Mouse (Mus musculus): ENCODE measurements around the gene Pprc1.

The Pprc1 gene

GRCm38 (mm10) chr19:46044271-46044992, at the start of gene Pprc1:
Gene Pprc1 (plus strand): TSS chr19:46044886.
- DNase-seq = peak; percentile 71

GRCm38 (mm10) chr19:45997365-45997764, 47.3 kb upstream of the Pprc1 start:
- no peak for DNase-seq

- DNase-seq = peak; percentile 96
Measured at GRCm38 (mm10) chr19:45997785-45998693, 46.6 kb upstream of the Pprc1 start, which contains the start of gene Armh3. Gene Armh3 (minus strand): TSS chr19:45998488.

GRCm38 (mm10) chr19:45998694-45999217, 45.9 kb upstream of the Pprc1 start:
- no peak for DNase-seq

GRCm38 (mm10) chr19:45999378-45999777, 45.3 kb upstream of the Pprc1 start:
- DNase-seq = no peak

GRCm38 (mm10) chr19:46002279-46002678, 42.4 kb upstream of the Pprc1 start:
- no peak for DNase-seq

DNA sequence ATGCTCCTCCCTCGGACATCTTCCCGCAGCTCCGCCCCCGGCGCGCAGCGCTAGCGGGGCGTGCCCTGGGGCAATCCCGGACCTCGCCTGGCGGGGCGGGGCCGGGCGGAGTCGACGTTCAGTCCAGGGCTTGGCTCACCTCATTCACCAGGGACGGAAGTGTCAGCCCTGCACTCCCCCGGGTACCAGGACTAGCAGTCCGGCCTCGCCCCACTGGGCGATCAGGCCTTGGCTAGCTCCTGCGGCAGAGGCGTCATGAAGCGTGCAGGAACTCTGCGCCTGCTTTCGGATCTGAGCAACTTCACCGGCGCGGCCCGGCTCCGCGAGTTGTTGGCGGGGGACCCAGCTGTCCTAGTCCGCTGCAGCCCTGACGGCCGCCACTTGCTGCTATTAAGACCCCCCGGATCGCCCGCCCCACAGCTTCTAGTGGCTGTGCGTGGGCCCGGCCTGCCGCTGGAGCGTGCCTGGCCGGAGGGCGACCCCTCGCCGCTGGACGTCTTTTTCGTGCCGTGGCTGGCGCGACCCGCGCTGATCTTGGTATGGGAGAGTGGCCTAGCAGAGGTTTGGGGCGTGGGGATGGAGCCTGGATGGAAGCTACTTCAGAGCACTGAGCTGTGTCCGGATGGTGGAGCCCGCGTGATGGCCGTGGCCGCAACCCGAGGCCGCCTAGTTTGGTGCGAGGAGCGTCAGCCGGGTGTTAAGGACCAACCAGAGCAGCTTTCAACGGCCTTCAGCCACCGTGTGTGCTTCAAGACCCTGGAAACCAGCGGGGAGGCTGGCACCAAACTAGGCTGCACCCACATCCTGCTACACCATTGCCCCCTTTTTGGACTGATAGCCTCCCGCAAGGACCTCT, 41.1 kb upstream of the Pprc1 start, which contains the start of gene Hps6:
Gene Hps6, plus strand, starts transcription at position 138 of the 856 bp plus-strand sequence.
- peak; percentile 93 for DNase-seq

- DNase-seq = no peak
Measured at GRCm38 (mm10) chr19:46004814-46005466, 39.7 kb upstream of the Pprc1 start.

- no peak for DNase-seq
Measured at GRCm38 (mm10) chr19:46005680-46006079, 39.0 kb upstream of the Pprc1 start.

GRCm38 (mm10) chr19:46014572-46015178, 30.0 kb upstream of the Pprc1 start:
- peak; percentile 97 for DNase-seq

DNA sequence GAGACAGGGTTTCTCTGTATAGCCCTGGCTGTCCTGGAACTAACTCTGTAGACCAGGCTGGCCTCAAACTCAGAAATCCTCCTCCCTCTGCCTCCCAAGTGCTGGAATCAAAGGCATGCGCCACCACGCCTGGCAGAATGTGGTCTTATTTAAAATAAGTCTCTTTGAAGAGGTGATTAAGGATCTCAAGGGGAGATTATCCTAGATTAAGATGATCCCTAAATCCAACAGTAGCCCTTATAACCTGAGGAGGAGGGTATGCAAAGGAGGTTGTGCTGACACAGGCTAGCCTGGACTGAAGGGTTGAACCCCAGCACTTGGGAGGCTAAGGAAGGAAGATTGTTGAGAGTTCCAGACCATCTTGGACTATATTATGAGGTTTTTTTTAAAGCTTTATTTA, 28.7 kb upstream of the Pprc1 start:
- no peak for DNase-seq

DNA sequence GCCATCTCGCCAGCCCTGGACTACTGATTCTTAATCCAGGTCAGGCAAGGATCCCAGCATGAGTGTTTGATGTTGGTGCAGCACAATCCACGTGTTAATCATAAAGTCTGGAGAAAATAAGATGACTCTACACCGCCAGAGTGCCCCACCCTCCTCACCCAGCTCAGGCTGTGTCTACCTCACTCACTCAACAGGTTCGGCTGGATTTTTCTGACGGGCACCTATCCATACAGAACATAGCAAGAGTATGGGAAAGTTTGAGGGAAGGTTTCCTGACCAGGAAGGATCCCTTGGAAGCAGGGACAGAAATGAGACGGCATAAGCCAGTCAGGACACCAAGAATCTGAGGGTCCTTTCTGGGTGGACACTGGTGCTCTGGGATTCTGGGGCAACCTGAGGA, 19.7 kb upstream of the Pprc1 start:
- no peak for DNase-seq

- DNase-seq = no peak
Measured at GRCm38 (mm10) chr19:46026567-46026966, 18.1 kb upstream of the Pprc1 start.

DNA sequence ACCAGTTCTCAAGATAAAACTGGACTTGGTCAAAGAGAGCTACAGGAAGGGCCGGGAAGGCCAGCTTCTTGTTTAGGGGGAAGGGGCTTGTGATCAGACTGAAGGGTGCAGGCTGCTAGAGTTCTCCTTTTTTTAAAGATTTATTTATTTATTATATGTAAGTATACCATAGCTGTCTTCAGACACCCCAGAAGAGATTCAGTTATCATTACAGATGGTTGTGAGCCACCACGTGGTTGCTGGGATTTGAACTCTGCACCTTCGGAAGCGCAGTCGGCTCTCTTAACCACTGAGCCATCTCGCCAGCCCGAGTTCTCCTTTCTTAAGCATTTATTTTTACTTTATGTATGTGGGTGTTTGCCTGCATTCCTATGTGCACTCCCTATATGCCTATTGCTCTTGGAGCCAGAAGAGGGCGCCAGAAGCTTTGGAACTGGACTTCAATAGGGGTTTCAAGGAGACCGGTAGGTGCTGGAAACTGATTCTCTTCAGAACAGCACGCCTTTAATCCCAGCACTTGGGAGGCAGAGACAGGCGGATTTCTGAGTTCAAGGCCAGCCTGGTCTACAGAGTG, 15.9 kb upstream of the Pprc1 start:
- DNase-seq = no peak

- peak; percentile 22 for DNase-seq
Measured at GRCm38 (mm10) chr19:46029652-46030051, 15.0 kb upstream of the Pprc1 start.

GRCm38 (mm10) chr19:46030196-46030983, 14.3 kb upstream of the Pprc1 start:
- no peak for DNase-seq

DNA sequence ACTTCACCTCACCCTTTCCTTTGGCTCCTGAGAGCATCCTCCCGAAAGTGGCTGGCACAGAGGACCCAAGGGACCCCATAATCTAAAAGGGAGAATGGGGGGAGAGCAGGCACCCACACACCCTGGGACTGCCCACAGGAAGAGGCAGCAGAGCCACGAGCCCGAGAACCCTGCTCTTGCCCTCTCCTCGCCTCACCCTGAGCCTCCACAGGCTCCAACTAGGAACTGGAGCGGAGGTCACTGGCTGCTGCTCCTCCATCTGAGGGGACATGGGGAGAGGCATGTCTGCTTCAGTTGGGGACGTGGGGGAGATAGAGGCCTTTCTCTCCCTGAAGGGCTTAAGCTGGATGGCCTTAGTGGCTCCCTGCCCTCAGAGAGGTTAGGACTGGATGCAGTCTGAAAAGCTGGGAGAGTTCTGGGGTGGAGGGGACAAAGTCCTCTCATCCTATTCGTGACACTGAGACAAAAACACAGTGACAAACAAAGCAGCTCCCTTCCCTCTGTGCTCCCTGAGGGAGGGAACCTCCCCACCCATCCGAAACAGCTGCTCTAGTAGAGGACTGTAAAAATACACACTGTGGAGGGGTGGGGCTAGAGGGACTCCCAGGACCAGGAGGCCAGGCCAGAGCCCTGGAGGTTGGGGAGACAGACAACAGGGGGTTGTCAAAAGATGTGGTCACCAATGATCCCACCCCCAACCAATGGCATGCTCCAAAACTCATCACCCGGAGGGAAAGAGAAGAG, 12.8 kb upstream of the Pprc1 start:
- no peak for DNase-seq

GRCm38 (mm10) chr19:46032731-46033510, 11.8 kb upstream of the Pprc1 start:
- DNase-seq = no peak

GRCm38 (mm10) chr19:46033911-46034310, 10.8 kb upstream of the Pprc1 start:
- DNase-seq = no peak

Measured in kidney, adult 9 months (tissue).